Mouse (Mus musculus): ENCODE results near the gene Defb21.

The Defb21 gene

DNA sequence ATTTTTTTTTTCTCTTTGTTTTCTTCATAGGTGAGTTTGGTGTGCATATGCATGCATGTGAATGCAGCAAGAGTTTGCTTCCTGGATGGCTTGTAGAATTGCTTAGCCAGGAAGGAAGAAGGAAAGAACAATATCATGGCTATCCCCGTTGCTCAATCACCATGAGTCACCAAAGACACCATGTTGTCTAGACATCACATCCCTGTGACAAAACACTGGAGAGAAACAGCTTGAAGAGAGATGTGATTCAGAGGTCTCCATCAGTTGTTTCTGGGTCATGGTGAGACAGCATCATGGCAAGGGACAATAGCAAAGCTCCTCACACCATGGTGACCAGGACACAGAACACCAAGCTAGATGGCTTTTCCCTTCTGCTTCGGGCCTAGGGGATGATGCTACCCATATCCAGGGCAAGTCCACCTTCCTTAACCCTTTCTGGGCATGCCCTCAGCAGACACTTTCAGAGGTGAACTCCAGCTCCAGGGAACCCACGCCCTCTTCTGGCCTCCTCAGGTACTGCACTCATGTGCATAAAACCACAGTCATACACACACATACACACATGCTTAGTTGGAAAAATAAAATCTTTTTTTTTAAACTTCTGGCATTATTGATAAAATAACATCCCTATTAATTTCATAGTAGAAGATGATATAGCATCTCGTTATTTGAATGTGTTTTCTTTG is 28.9 kb downstream of the Defb21 start:
- in situ Hi-C loops (cut with MboI; ENCODE audit: unreplicated experiment in 2 of 2), result no loop called here

DNA sequence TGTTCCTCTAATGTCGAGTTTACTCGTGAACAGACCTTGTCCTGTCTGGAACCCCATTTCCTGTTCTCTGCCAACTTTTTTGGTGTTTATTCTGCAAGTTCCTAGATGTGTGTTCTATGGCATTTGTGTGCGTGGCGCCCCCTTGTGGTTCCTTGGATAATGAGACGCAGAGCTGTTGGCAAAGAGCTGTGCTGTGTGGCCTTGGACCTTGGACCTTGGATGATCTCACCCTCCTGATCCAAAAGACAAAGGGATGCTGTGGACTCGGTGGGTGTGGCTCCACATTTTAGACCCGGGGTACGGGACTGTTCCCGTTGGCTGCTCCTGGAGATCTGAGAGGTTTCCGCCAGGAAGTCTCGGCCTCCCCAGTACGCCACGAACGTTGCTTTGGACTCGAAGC is 31.5 kb downstream of the Defb21 start, which contains the start of gene Defb36:
Defb36 (plus strand) TSS at position 271 of the 400 bp plus-strand sequence.
- in situ Hi-C loops (cut with MboI; ENCODE audit: unreplicated experiment in 2 of 2), result no loop called here

DNA sequence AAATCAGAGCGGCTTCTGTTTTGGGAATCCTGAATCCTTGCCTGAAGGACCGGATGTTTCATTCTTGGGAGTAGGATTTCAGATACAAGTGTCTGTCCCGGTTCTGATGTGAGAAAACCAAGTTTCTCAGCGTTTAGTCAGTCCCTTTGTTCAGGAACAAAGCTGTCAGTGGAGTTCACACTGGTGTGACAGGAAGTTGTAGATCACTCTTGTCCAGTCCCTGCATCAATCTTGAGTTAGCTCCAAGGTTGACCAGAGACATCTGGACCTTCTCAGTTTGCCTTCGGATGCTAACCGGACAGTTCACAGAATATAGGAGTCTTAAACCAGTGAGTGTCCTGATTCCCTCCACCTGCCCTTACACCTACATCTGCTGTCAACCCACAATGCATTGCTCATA is 35.2 kb downstream of the Defb21 start:
- in situ Hi-C loops (cut with MboI; ENCODE audit: unreplicated experiment in 2 of 2), result no loop called here

- in situ Hi-C loops (cut with MboI; ENCODE audit: unreplicated experiment in 2 of 2), result no loop called here
Observed at GRCm38 (mm10) chr2:152608719-152609118, 36.2 kb downstream of the Defb21 start.

- in situ Hi-C loops (cut with MboI; ENCODE audit: unreplicated experiment in 2 of 2), result loop anchor here (10.0 kb wide), 2 partner anchors 83 to 323 kb away; partner anchors contain the start of gene Foxs1 (in 2 of the 2)
Observed at GRCm38 (mm10) chr2:152612193-152612592, 39.6 kb downstream of the Defb21 start.

GRCm38 (mm10) chr2:152615563-152615962 is 43.0 kb downstream of the Defb21 start:
- in situ Hi-C loops (cut with MboI; ENCODE audit: unreplicated experiment in 2 of 2), result loop anchor here (5.0 to 10.0 kb wide), 3 partner anchors 79 to 319 kb away; partner anchors contain the start of genes Bcl2l1 (in 2 of the 2) and Foxs1 (in 2 of the 2)

GRCm38 (mm10) chr2:152616470-152616869 is 43.9 kb downstream of the Defb21 start:
- in situ Hi-C loops (cut with MboI; ENCODE audit: unreplicated experiment in 2 of 2), result loop anchor here (5.0 to 10.0 kb wide), 3 partner anchors 78 to 318 kb away; partner anchors contain the start of genes Bcl2l1 (in 2 of the 2) and Foxs1 (in 2 of the 2)

DNA sequence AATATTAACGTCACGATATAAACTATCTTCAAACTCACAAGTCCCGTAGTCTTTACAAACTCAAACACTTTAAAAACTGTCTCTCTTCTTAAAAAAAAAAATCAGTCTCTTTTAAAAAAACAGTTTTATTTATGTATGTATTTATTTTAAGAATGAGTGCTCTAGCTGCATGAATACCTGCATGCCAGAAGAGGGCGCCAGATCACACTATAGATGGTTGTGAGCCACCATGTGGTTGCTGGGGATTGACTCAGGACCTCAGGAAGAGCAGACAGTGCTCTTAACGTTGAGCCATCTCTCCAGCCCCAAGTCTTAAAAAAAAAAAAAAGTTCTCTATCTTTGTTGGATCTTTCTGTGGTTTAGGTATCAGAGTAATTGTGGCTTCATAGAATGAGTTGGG is 44.8 kb downstream of the Defb21 start:
- in situ Hi-C loops (cut with MboI; ENCODE audit: unreplicated experiment in 2 of 2), result loop anchor here (5.0 to 10.0 kb wide), 3 partner anchors 77 to 317 kb away; partner anchors contain the start of genes Bcl2l1 (in 2 of the 2) and Foxs1 (in 2 of the 2)

DNA sequence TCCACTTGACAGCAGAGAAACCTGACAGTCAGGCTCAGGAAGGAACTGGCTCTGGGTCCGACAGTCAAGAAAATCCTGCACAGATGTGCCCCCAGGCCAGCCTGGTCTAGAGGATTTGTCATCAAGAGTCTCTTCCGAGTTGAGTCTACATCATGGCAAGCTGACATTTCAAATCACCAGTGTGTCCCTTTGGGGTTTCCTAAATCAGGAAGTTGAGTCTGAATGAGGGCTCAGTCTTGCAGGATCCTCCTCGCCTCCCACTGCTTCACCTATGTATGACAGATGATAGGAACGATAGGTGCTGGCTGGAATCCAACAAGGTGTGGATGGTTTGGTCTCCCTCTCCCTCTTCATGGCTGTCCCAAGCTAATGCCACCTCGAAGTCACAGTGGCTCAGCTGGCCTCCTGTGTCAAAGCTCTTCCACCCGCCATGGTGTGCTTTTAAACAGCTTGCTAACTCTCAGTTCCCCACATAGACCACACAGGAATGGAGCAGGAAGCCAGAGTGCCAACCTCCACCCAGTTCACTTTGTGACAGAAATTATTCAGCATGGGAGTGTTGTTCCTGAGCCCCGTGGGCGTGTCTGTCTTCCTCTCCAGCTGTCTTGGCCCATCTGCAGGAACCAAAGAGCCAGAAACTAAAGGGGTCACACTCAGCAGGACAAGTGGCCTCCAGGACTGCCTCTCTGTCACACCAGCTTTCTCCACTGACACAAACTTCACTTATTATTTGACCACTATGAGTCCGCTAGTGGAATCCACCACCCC is 48.0 kb downstream of the Defb21 start:
- in situ Hi-C loops (cut with MboI; ENCODE audit: unreplicated experiment in 2 of 2), result no loop called here

DNA sequence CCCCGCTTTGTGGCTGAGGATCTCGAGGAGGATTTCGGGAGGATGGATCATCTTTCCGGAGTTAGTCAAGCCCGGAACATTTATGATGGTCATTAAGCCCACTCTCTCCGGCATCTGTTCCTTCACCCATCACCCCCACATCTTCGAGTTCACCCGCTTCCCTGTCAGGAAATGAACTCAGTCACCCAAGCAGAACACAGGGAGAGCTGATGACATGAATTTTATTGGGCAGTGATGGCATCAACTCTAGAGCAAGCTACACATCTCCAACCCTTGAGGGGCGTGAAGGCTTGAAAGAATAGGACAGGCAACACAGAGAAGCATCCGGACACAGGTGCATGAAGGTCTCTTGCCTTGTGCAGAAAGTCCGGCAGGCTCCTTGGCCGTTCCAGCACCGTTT is 49.6 kb downstream of the Defb21 start:
- in situ Hi-C loops (cut with MboI; ENCODE audit: unreplicated experiment in 2 of 2), result no loop called here

DNA sequence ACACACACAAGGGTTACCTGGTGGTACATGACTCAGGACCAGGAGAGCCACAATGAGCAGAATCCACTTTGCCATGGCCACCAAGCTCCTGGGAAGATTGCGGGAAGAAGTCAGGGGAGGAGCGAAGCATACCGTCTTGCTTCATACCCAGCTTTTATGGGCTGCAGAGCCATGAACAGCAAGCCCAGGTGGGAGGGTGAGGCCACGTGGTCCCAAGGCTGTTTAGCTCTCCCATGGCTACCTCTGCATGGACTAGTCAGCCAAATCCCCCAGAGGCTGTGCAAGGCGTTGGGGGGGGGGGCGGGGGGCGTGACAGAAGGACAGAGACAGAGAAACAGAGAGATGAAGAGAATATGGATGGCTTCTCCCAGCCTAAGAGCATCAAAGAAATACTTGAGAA is 50.4 kb downstream of the Defb21 start, which contains the start of gene Defb25:
Defb25 (minus strand) TSS at position 101 of the 400 bp plus-strand sequence.
- in situ Hi-C loops (cut with MboI; ENCODE audit: unreplicated experiment in 2 of 2), result no loop called here

Measured in v-Abl transformed pro-B cells (cell line).